Mouse (Mus musculus) limb, embryonic 14.5 days (tissue): ENCODE results near the gene Olfr149. TPM values are rescaled to one million over a fixed set of nuclear protein-coding genes. Genes with fewer than 3 reads are reported as not detected.
"Not testable (repeated sequence)": the region's sequence is repeated elsewhere in the genome, so short reads cannot be mapped to it uniquely, and the experiment has no call there.

Experiments used
- ATAC-seq: fragments of 200-750 bp; cut with Nextera tagmentation; 2 replicates; pipeline ENCODE4 v1.8.0; 2017; ENCODE audit warnings: low read depth, moderate number of reproducible peaks, moderate TSS enrichment; ENCODE audit not compliant: low FRiP score
- DNase-seq: peaks from one replicate; pipeline ENCODE4 v3.0.0-alpha.2; 2015; ENCODE audit warnings: low spot score
- H3K27ac ChIP-seq: fragments of 300-500 bp; sonication (generic); replicated peaks from 2 replicates; pipeline ENCODE4 v1.5.1; 2014; ENCODE audit warnings: low read depth, mild to moderate bottlenecking, low read length, moderate library complexity, mixed read lengths
- H3K27me3 ChIP-seq: fragments of 300-500 bp; sonication (generic); 2 replicates; pipeline ENCODE4 v1.6.1; 2014; ENCODE audit warnings: low read length, mixed read lengths; ENCODE audit not compliant: control insufficient read depth, insufficient read depth
- H3K36me3 ChIP-seq: fragments of 300-500 bp; sonication (generic); 2 replicates; pipeline ENCODE4 v1.6.1; 2014; ENCODE audit warnings: mild to moderate bottlenecking, low read length, moderate library complexity, mixed read lengths; ENCODE audit not compliant: control insufficient read depth, insufficient read depth
- H3K4me1 ChIP-seq: fragments of 300-500 bp; sonication (generic); 2 replicates; pipeline ENCODE4 v1.6.1; 2014; ENCODE audit warnings: antibody characterized with exemption, low read length, mixed read lengths; ENCODE audit not compliant: control insufficient read depth, insufficient read depth
- H3K4me2 ChIP-seq: fragments of 300-500 bp; sonication (generic); replicated peaks from 2 replicates; pipeline ENCODE4 v1.6.1; 2014; ENCODE audit warnings: low read depth, mild to moderate bottlenecking, low read length, moderate library complexity; ENCODE audit not compliant: severe bottlenecking
- H3K4me3 ChIP-seq: fragments of 300-500 bp; sonication (generic); replicated peaks from 2 replicates; pipeline ENCODE4 v1.5.1; 2014; ENCODE audit warnings: low read length
- H3K9ac ChIP-seq: fragments of 300-500 bp; sonication (generic); 2 replicates; pipeline ENCODE4 v1.6.1; 2014; ENCODE audit warnings: mild to moderate bottlenecking, low read depth, low read length, moderate library complexity; ENCODE audit not compliant: severe bottlenecking
- H3K9me3 ChIP-seq: fragments of 300-500 bp; sonication (generic); 2 replicates; pipeline ENCODE4 v1.6.1; 2016; ENCODE audit warnings: low read length; ENCODE audit not compliant: control insufficient read depth
- POLR2A ChIP-seq: fragments of 200-500 bp; IDR thresholded peaks from 2 replicates; pipeline ENCODE4 v1.8.0; 2012; ENCODE audit warnings: inconsistent platforms, mild to moderate bottlenecking, moderate library complexity, borderline replicate concordance; ENCODE audit not compliant: insufficient read depth, insufficient read length; ENCODE audit errors: extremely low read depth
- WGBS: fragments of 180-500 bp; shearing (Covaris S2); extraction: QIAGEN DNeasy Blood & Tissue Kit; methylation state at CpG from one replicate; pipeline ENCODE4 v1.1.7; 2014; 5-methylcytosine and 5-hydroxymethylcytosine counted together
- polyA plus RNA-seq, 2 experiments: library from polyadenylated mRNA; depleted of rRNA in 1 of 2; stranded (reverse) in 1 of 2; unstranded in 1 of 2; fragments of >200 nt; fragmentation: Nextera tagmentation in 1 of 2; extraction: Ambion mirVana in 1 of 2; gene quantifications; 2 replicates each; pipeline versions ENCODE4 v1.2.1 to v1.2.3; 2012 to 2014

Gene Olfr149
- polyA plus RNA-seq, 2 experiments: not detected

GRCm38 (mm10) chr9:39708958-39709357 is 2.0 kb upstream of the Olfr149 start:
- H3K4me2 ChIP-seq: no peak overlapping the region
- no peaks in the 10 kb centered on the region for H3K36me3 ChIP-seq
- H3K9ac ChIP-seq: no peak overlapping the region
- peak; percentile 10 for DNase-seq
- H3K4me3 ChIP-seq: no peak overlapping the region
- H3K27me3 ChIP-seq: no peaks in the 10 kb centered on the region
- H3K27ac ChIP-seq: no peak overlapping the region
- WGBS: 59% methylated on average over 3 of the region's 3 CpGs
- ATAC-seq: no peak
- TF ChIP-seq POLR2A: no peak
- no peaks in the 10 kb centered on the region for H3K4me1 ChIP-seq
- no peaks in the 10 kb centered on the region for H3K9me3 ChIP-seq

- ATAC-seq, H3K27me3 ChIP-seq, H3K9ac ChIP-seq, H3K4me1 ChIP-seq, H3K4me3 ChIP-seq, DNase-seq, H3K4me2 ChIP-seq, H3K27ac ChIP-seq, H3K9me3 ChIP-seq, H3K36me3 ChIP-seq: not testable (repeated sequence)
- 88% methylated on average over 7 of the region's 8 CpGs for WGBS
Measured at GRCm38 (mm10) chr9:39701123-39701522, 5.8 kb downstream of the Olfr149 start.

DNA sequence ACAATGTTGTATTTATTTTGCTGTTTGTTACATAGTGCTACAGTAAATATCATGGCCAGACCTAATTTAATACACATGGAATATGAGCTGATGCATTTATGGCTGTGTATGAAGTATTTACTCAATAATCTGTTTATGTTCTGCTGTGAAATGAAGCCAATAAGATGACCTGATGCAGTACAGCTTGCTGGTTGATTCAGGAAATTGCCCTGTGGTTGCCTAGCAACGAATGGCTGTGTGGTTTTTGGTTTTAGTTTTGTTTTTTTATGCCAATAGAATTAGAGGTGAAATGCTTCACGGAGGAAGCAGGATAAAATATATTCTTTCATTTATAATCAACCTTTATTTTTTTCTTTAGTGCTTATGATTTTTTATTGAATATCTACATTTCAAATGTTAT is 27.6 kb downstream of the Olfr149 start:
- no peak overlapping the region for H3K9ac ChIP-seq
- no peak for TF ChIP-seq POLR2A
- no peaks in the 10 kb centered on the region for H3K36me3 ChIP-seq
- no peaks in the 10 kb centered on the region for H3K27me3 ChIP-seq
- DNase-seq: no peak
- H3K4me3 ChIP-seq: no peak overlapping the region
- no peaks in the 10 kb centered on the region for H3K4me1 ChIP-seq
- no peaks in the 10 kb centered on the region for H3K9me3 ChIP-seq
- no peak overlapping the region for H3K4me2 ChIP-seq
- H3K27ac ChIP-seq: no peak overlapping the region
- no peak for ATAC-seq
- 51% methylated on average over 2 of the region's 2 CpGs for WGBS

- DNase-seq (no peak), ATAC-seq (no peak)
- Histone ChIP-seq H3K27me3 (no peaks in the 10 kb centered on the region), H3K4me2 (no peak overlapping the region), H3K4me3 (no peak overlapping the region), H3K36me3 (no peaks in the 10 kb centered on the region), H3K27ac (no peak overlapping the region), H3K9ac (no peak overlapping the region), H3K4me1 (no peaks in the 10 kb centered on the region), H3K9me3 (no peaks in the 10 kb centered on the region)
- no peak for TF ChIP-seq POLR2A
- 89% methylated on average over 2 of the region's 2 CpGs for WGBS
Measured at GRCm38 (mm10) chr9:39678557-39678956, 28.4 kb downstream of the Olfr149 start.

DNA sequence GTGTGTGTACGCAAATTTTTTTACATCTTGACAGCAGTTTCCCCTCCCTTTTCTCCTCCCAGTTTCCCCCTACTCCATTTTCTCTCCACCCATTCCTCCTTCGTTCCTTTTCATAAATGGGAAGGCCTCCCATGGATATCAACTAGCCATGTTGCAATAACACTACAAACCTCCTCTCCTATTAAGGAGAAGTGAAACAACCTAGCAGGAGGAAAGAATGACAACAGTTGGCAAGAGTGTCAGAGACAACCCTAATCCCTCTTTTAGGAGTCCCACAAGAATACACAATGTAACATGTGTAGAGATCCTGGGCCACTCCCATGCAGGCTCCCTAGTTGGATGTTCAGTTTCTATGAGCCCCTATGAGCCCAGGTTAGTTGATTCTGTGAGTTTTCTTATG is 32.1 kb downstream of the Olfr149 start:
- no peak overlapping the region for H3K4me3 ChIP-seq
- H3K27ac ChIP-seq: no peak overlapping the region
- no peaks in the 10 kb centered on the region for H3K4me1 ChIP-seq
- H3K9ac ChIP-seq: no peak overlapping the region
- no peak for TF ChIP-seq POLR2A
- DNase-seq (no peak), ATAC-seq (no peak)
- H3K36me3 ChIP-seq: no peaks in the 10 kb centered on the region
- WGBS: 83% methylated on average over 2 of the region's 2 CpGs
- no peaks in the 10 kb centered on the region for H3K27me3 ChIP-seq
- no peak overlapping the region for H3K4me2 ChIP-seq
- no peaks in the 10 kb centered on the region for H3K9me3 ChIP-seq

- H3K27ac ChIP-seq: no peak overlapping the region
- no peaks in the 10 kb centered on the region for H3K36me3 ChIP-seq
- no peak overlapping the region for H3K9ac ChIP-seq
- no peak for TF ChIP-seq POLR2A
- H3K4me1 ChIP-seq: no peaks in the 10 kb centered on the region
- H3K9me3 ChIP-seq: no peaks in the 10 kb centered on the region
- H3K4me3 ChIP-seq: no peak overlapping the region
- WGBS: 70% methylated on average over 2 of the region's 2 CpGs
- DNase-seq (no peak), ATAC-seq (no peak)
- no peak overlapping the region for H3K4me2 ChIP-seq
- no peaks in the 10 kb centered on the region for H3K27me3 ChIP-seq
Measured at GRCm38 (mm10) chr9:39669723-39670122, 37.2 kb downstream of the Olfr149 start.
